Mouse (Mus musculus) MEL (cell line): ENCODE measurements around the gene Slc25a22. TPM values are rescaled to one million over a fixed set of nuclear protein-coding genes. Genes with fewer than 3 reads are reported as not detected.

Experiments used
- DNase-seq: peaks from one replicate; pipeline ENCODE4 v3.0.0; 2011; ENCODE audit warnings: low read depth, low spot score
- H3K27ac ChIP-seq: 2 replicates; pipeline ENCODE4 v1.5.1; 2012; ENCODE audit warnings: low read depth, mild to moderate bottlenecking, control low read depth, low read length, moderate library complexity; ENCODE audit not compliant: control insufficient read depth
- H3K27me3 ChIP-seq, 2 experiments: fragments of 150-350 bp in 1 of 2; sonication (generic) in 1 of 2; 2 replicates each; pipeline ENCODE4 v1.6.1; 2012; ENCODE audit warnings: low read length in 2 of 2, mild to moderate bottlenecking in 2 of 2, improper control_type of control experiment in 1 of 2, moderate library complexity in 1 of 2; ENCODE audit not compliant: insufficient read depth in 2 of 2, control insufficient read depth in 1 of 2
- H3K36me3 ChIP-seq, 2 experiments: 2 replicates each; pipeline ENCODE4 v1.6.1; 2012 to 2014; ENCODE audit warnings: low read length in 2 of 2, improper control_type of control experiment in 1 of 2, inconsistent platforms in 1 of 2, mild to moderate bottlenecking in 1 of 2; ENCODE audit not compliant: insufficient read depth in 2 of 2, control insufficient read depth in 1 of 2
- H3K4me1 ChIP-seq, 2 experiments: fragments of 150-350 bp in 1 of 2; sonication (generic) in 1 of 2; 2 replicates each; pipeline ENCODE4 v1.6.1; 2012; ENCODE audit warnings: low read length in 2 of 2, improper control_type of control experiment in 1 of 2, mild to moderate bottlenecking in 1 of 2; ENCODE audit not compliant: insufficient read depth in 2 of 2, control insufficient read depth in 1 of 2
- H3K4me3 ChIP-seq, 2 experiments: fragments of 150-350 bp in 1 of 2; sonication (generic) in 1 of 2; 2 replicates each; pipeline ENCODE4 v1.5.1; 2012; ENCODE audit warnings: low read depth in 2 of 2, low read length in 2 of 2, mild to moderate bottlenecking in 2 of 2, moderate library complexity in 2 of 2, control low read depth in 1 of 2, improper control_type of control experiment in 1 of 2; ENCODE audit not compliant: control insufficient read depth in 1 of 2, insufficient read depth in 1 of 2
- H3K79me2 ChIP-seq: 2 replicates; pipeline ENCODE4 v1.6.1; 2012; ENCODE audit warnings: mild to moderate bottlenecking, low read length, moderate library complexity; ENCODE audit not compliant: control insufficient read depth, poor library complexity, insufficient read depth
- H3K9ac ChIP-seq: 2 replicates; pipeline ENCODE4 v1.6.1; 2012; ENCODE audit warnings: low read depth, mild to moderate bottlenecking, control low read depth, low read length, moderate library complexity; ENCODE audit not compliant: control insufficient read depth, poor library complexity, severe bottlenecking
- H3K9me3 ChIP-seq: fragments of 150-350 bp; sonication (generic); replicated peaks from 2 replicates; pipeline ENCODE4 v1.6.1; 2012; ENCODE audit warnings: mild to moderate bottlenecking, low read length, improper control_type of control experiment, moderate library complexity; ENCODE audit not compliant: insufficient read depth
- BHLHE40 ChIP-seq: IDR thresholded peaks from 2 replicates; pipeline ENCODE4 v1.6.1; 2012; ENCODE audit warnings: low read depth, mild to moderate bottlenecking, inconsistent platforms, low read length, improper control_type of control experiment, borderline replicate concordance
- CHD1 ChIP-seq: IDR thresholded peaks from 2 replicates; pipeline ENCODE4 v1.6.1; 2012; ENCODE audit warnings: low read depth, mild to moderate bottlenecking, inconsistent platforms, low read length, improper control_type of control experiment
- CHD2 ChIP-seq: IDR thresholded peaks from 2 replicates; pipeline ENCODE4 v1.6.1; 2011; ENCODE audit warnings: low read length, improper control_type of control experiment
- CTCF ChIP-seq, 3 experiments: IDR thresholded peaks in 2 of 3; conservative IDR thresholded peaks in 1 of 3; 2 replicates each; pipeline ENCODE4 v1.5.1; 2011 to 2012; ENCODE audit warnings: low read length in 3 of 3, low read depth in 2 of 3, mild to moderate bottlenecking in 2 of 3, improper control_type of control experiment in 1 of 3, inconsistent platforms in 1 of 3, mixed read lengths in 1 of 3, moderate library complexity in 1 of 3; ENCODE audit not compliant: control insufficient read depth in 1 of 3, insufficient read depth in 1 of 3, poor library complexity in 1 of 3, severe bottlenecking in 1 of 3
- E2F4 ChIP-seq: IDR thresholded peaks from 2 replicates; pipeline ENCODE4 v1.6.1; 2011; ENCODE audit warnings: low read depth, low read length, improper control_type of control experiment, borderline replicate concordance
- ELF1 ChIP-seq: IDR thresholded peaks from 2 replicates; pipeline ENCODE4 v1.6.1; 2014; ENCODE audit warnings: low read depth, mild to moderate bottlenecking, inconsistent platforms, low read length, improper control_type of control experiment, moderate library complexity
- EP300 ChIP-seq, 2 experiments: IDR thresholded peaks; 2 replicates each; pipeline ENCODE4 v1.6.1; 2011; ENCODE audit warnings: improper control_type of control experiment in 2 of 2, low read length in 2 of 2, low read depth in 1 of 2, mild to moderate bottlenecking in 1 of 2
- ETS1 ChIP-seq: IDR thresholded peaks from 2 replicates; pipeline ENCODE4 v1.6.1; 2012; ENCODE audit warnings: low read depth, mild to moderate bottlenecking, inconsistent platforms, low read length, improper control_type of control experiment, moderate library complexity
- GABPA ChIP-seq: IDR thresholded peaks from 2 replicates; pipeline ENCODE4 v1.6.1; 2012; ENCODE audit warnings: low read depth, mild to moderate bottlenecking, inconsistent platforms, low read length, improper control_type of control experiment, moderate library complexity
- GATA1 ChIP-seq: IDR thresholded peaks from 2 replicates; pipeline ENCODE4 v1.6.1; 2011; ENCODE audit warnings: low read depth, low read length, improper control_type of control experiment
- JUND ChIP-seq: IDR thresholded peaks from 2 replicates; pipeline ENCODE4 v1.6.1; 2011; ENCODE audit warnings: low read depth, mild to moderate bottlenecking, improper control_type of control experiment, low read length
- KAT2A ChIP-seq: conservative IDR thresholded peaks from 2 replicates; pipeline ENCODE4 v1.6.1; 2012; ENCODE audit warnings: low read depth, low read length, improper control_type of control experiment, inconsistent platforms
- MAFK ChIP-seq: IDR thresholded peaks from 2 replicates; pipeline ENCODE4 v1.6.1; 2011; ENCODE audit warnings: low read depth, mild to moderate bottlenecking, low read length, improper control_type of control experiment, borderline replicate concordance
- MAX ChIP-seq: IDR thresholded peaks from 2 replicates; pipeline ENCODE4 v1.6.1; 2011; ENCODE audit warnings: low read length, improper control_type of control experiment
- MAZ ChIP-seq: IDR thresholded peaks from 2 replicates; pipeline ENCODE4 v1.6.1; 2012; ENCODE audit warnings: low read depth, mild to moderate bottlenecking, inconsistent platforms, low read length, improper control_type of control experiment
- MEF2A ChIP-seq: IDR thresholded peaks from 2 replicates; pipeline ENCODE4 v1.6.1; 2014; ENCODE audit warnings: low read depth, mild to moderate bottlenecking, inconsistent platforms, low read length, improper control_type of control experiment; ENCODE audit not compliant: poor library complexity, insufficient replicate concordance, severe bottlenecking; ENCODE audit errors: extremely low read depth
- MXI1 ChIP-seq: IDR thresholded peaks from 2 replicates; pipeline ENCODE4 v1.6.1; 2011; ENCODE audit warnings: mild to moderate bottlenecking, low read depth, low read length, improper control_type of control experiment
- MYB ChIP-seq: IDR thresholded peaks from 2 replicates; pipeline ENCODE4 v1.6.1; 2011; ENCODE audit warnings: mild to moderate bottlenecking, low read depth, low read length, improper control_type of control experiment
- MYC ChIP-seq: IDR thresholded peaks from 2 replicates; pipeline ENCODE4 v1.6.1; 2011; ENCODE audit warnings: low read depth, mild to moderate bottlenecking, low read length, improper control_type of control experiment, moderate library complexity
- NELFE ChIP-seq: IDR thresholded peaks from 2 replicates; pipeline ENCODE4 v1.6.1; 2011; ENCODE audit warnings: low read depth, low read length, improper control_type of control experiment
- POLR2A ChIP-seq, 2 experiments: IDR thresholded peaks; 2 replicates each; pipeline ENCODE4 v1.6.1; 2011 to 2012; ENCODE audit warnings: low read length in 2 of 2, mild to moderate bottlenecking in 2 of 2, control low read depth in 1 of 2, improper control_type of control experiment in 1 of 2, low read depth in 1 of 2, moderate library complexity in 1 of 2; ENCODE audit not compliant: control insufficient read depth in 1 of 2, insufficient read depth in 1 of 2, poor library complexity in 1 of 2
- POLR2AphosphoS2 ChIP-seq: IDR thresholded peaks from 2 replicates; pipeline ENCODE4 v1.6.1; 2011; ENCODE audit warnings: low read length, improper control_type of control experiment
- POLR2AphosphoS5 ChIP-seq: IDR thresholded peaks from 2 replicates; pipeline ENCODE4 v1.6.1; 2012; ENCODE audit warnings: low read depth, borderline replicate concordance, mild to moderate bottlenecking, inconsistent platforms, low read length, moderate library complexity, mixed read lengths
- RAD21 ChIP-seq: IDR thresholded peaks from 2 replicates; pipeline ENCODE4 v1.6.1; 2011; ENCODE audit warnings: mild to moderate bottlenecking, low read depth, low read length, improper control_type of control experiment
- SIN3A ChIP-seq: IDR thresholded peaks from 2 replicates; pipeline ENCODE4 v1.6.1; 2012; ENCODE audit warnings: low read length, improper control_type of control experiment, inconsistent platforms
- SMC3 ChIP-seq: IDR thresholded peaks from 2 replicates; pipeline ENCODE4 v1.6.1; 2011; ENCODE audit warnings: low read depth, low read length, improper control_type of control experiment
- TAL1 ChIP-seq: IDR thresholded peaks from 2 replicates; pipeline ENCODE4 v1.6.1; 2012; ENCODE audit warnings: mild to moderate bottlenecking, inconsistent platforms, low read length, moderate library complexity, mixed read lengths
- TBP ChIP-seq: IDR thresholded peaks from 2 replicates; pipeline ENCODE4 v1.8.0; 2011; ENCODE audit warnings: low read depth, low read length, improper control_type of control experiment
- UBTF ChIP-seq: IDR thresholded peaks from 2 replicates; pipeline ENCODE4 v1.6.1; 2012; ENCODE audit warnings: low read depth, mild to moderate bottlenecking, inconsistent platforms, low read length, improper control_type of control experiment, moderate library complexity, borderline replicate concordance; ENCODE audit not compliant: insufficient read depth
- USF1 ChIP-seq: IDR thresholded peaks from 2 replicates; pipeline ENCODE4 v1.6.1; 2014; ENCODE audit warnings: low read depth, mild to moderate bottlenecking, inconsistent platforms, low read length, improper control_type of control experiment, moderate library complexity
- USF2 ChIP-seq, 2 experiments: IDR thresholded peaks; 2 replicates each; pipeline ENCODE4 v1.6.1; 2011 to 2012; ENCODE audit warnings: improper control_type of control experiment in 2 of 2, low read length in 2 of 2, borderline replicate concordance in 1 of 2, inconsistent platforms in 1 of 2, low read depth in 1 of 2, mild to moderate bottlenecking in 1 of 2; ENCODE audit not compliant: insufficient read depth in 1 of 2
- ZC3H11A ChIP-seq: IDR thresholded peaks from 2 replicates; pipeline ENCODE4 v1.6.1; 2012; ENCODE audit warnings: low read depth, mild to moderate bottlenecking, inconsistent platforms, low read length, improper control_type of control experiment
- ZKSCAN1 ChIP-seq: IDR thresholded peaks from 2 replicates; pipeline ENCODE4 v1.6.1; 2012; ENCODE audit warnings: low read depth, mild to moderate bottlenecking, inconsistent platforms, low read length, improper control_type of control experiment, moderate library complexity
- ZMIZ1 ChIP-seq: IDR thresholded peaks from 2 replicates; pipeline ENCODE4 v1.6.1; 2012; ENCODE audit warnings: low read depth, mild to moderate bottlenecking, inconsistent platforms, low read length, improper control_type of control experiment, moderate library complexity
- polyA plus RNA-seq, 2 experiments: library from polyadenylated mRNA; stranded (reverse) in 1 of 2; unstranded in 1 of 2; fragments of >175 nt in 1 of 2; fragments of >200 nt in 1 of 2; gene quantifications; 2 replicates each; pipeline versions ENCODE4 v1.2.1 to v1.2.4; 2012; ENCODE audit warnings: low replicate concordance in 2 of 2, low read depth in 1 of 2; ENCODE audit not compliant: insufficient read length in 2 of 2, insufficient read depth in 1 of 2, missing spikeins in 1 of 2
- total RNA-seq: library from RNA; depleted of rRNA; stranded (reverse); fragments of 300-350 nt; gene quantifications from 2 replicates; pipeline ENCODE4 v1.2.3, GENCODE M21; 2012

The Slc25a22 gene
- total and polyA plus RNA-seq, 3 experiments: 23.8 to 46.0 TPM; not detected in 1

DNA sequence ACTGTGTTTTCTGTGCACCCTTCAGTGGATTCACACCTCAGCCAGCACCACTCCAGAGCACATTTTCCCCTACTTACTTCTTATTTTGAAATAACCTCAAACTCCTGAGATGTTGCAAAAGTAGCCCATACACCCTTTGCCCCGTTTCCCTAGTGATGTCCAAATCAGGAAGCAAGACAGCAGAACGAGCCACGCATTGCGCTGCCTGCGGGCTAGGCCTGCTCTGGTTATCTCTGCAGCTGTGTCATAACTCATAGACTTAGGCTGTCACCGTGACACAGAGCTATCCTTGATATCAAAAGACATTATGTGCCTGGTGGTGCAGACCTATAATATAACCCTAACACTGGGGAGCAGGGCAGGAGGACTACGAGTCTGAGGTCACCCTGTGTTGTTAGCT lies 43.5 kb downstream of the Slc25a22 start (continued):
- TF ChIP-seq POLR2AphosphoS2: no peak
- TF ChIP-seq UBTF: no peak
- TF ChIP-seq, all 39 proteins: peak for 14

DNA sequence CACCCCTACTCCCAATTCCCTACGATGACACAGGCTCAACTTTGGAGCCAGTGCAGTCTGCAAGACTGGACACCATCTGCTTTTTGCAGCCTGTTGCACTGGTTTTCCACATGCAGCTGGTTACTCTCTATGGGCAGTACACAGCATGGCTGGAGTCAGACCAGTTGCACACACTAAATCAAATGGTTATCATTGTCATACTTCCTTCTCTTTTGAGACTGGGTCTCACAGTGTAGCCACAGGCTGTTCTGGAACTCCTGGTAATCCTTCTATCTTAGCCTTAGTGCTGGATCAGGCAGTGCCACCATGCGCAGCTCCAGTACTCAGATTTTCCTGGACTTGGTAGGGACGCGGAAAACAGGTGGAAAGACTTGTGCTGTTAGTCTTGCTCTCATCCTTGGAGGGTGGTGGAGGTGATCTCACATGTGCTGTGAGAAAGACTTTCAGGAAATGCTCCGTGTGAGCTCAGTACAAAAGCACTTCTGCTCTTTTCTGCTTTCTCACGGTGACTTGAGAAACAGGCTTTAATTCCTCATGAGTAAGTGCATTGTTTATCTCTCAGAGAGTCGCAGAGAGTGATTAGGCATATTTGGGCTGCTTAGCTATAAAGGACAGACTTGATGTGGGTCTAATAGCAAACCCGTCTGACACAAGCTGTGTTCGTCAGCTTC lies 45.0 kb downstream of the Slc25a22 start:
- no peaks in the 10 kb centered on the region for H3K9me3 ChIP-seq
- peaks cover 25% of the 10 kb centered on the region for H3K79me2 ChIP-seq
- H3K36me3 ChIP-seq: peaks cover 12 to 45% of the 10 kb centered on the region in 2 experiments
- DNase-seq: peak; percentile 94
- peak overlapping the region; percentile 77 to 78 for H3K4me3 ChIP-seq
- H3K27ac ChIP-seq: peak overlapping the region; percentile 97
- H3K4me1 ChIP-seq: peaks cover 13 to 29% of the 10 kb centered on the region in 2 experiments
- H3K27me3 ChIP-seq: no peaks in the 10 kb centered on the region
- H3K9ac ChIP-seq: peak overlapping the region; percentile 74
- no peak for TF ChIP-seq RAD21
- no peak for TF ChIP-seq ZC3H11A
- peak; percentile 78; the same call in 1 of the 2 replicates for TF ChIP-seq CHD1
- TF ChIP-seq POLR2AphosphoS5: no peak
- peak; percentile 73 for TF ChIP-seq GATA1
- TF ChIP-seq POLR2AphosphoS2: no peak
- TF ChIP-seq CHD2: no peak
- TF ChIP-seq USF2 (IDR thresholded peaks at IDR 0.05; ENCODE audit: borderline replicate concordance in 1 of 2, insufficient read depth in 1 of 2, low read depth in 1 of 2, low read length in 2 of 2): no peak
- TF ChIP-seq USF1: no peak
- no peak for TF ChIP-seq CTCF (IDR thresholded peaks at IDR 0.05 in 2 of 3, conservative IDR thresholded peaks at IDR 0.05 in 1 of 3; ENCODE audit: control insufficient read depth in 1 of 3, insufficient read depth in 1 of 3, low read depth in 2 of 3, low read length in 3 of 3, poor library complexity in 1 of 3, severe bottlenecking in 1 of 3)
- peak; percentile 99 for TF ChIP-seq GABPA
- TF ChIP-seq ZMIZ1: 0 out of 2 replicates have a peak, but pooled peaks have one; percentile 35
- TF ChIP-seq MAFK: peak; percentile 90
- TF ChIP-seq ETS1: peak; percentile 99
- no peak for TF ChIP-seq JUND
- TF ChIP-seq MEF2A: no peak
- TF ChIP-seq ELF1: peak; percentile 53; the same call in 1 of the 2 replicates
- TF ChIP-seq SIN3A: peak; percentile 97
- no peak for TF ChIP-seq ZKSCAN1
- no peak for TF ChIP-seq KAT2A
- peak; percentile 93 for TF ChIP-seq MXI1
- TF ChIP-seq E2F4: no peak
- no peak for TF ChIP-seq TAL1
- peak; percentile 80 for TF ChIP-seq MAX
- TF ChIP-seq UBTF: no peak
- TF ChIP-seq EP300 (IDR thresholded peaks at IDR 0.05; ENCODE audit: low read depth in 1 of 2, low read length in 2 of 2): peak; percentile 82 to 85
- TF ChIP-seq POLR2A (IDR thresholded peaks at IDR 0.05; ENCODE audit: control insufficient read depth in 1 of 2, insufficient read depth in 1 of 2, low read depth in 1 of 2, low read length in 2 of 2, poor library complexity in 1 of 2): peak in 1 of 2 experiments; percentile 62; a peak in 2 of 4 replicates
- no peak for TF ChIP-seq MAZ
- peak; percentile 94 for TF ChIP-seq MYC
- TF ChIP-seq SMC3: no peak
- no peak for TF ChIP-seq MYB
- 0 out of 2 replicates have a peak, but pooled peaks have one; percentile 14 for TF ChIP-seq BHLHE40
- peak; percentile 88 for TF ChIP-seq TBP
- peak; percentile 47 for TF ChIP-seq NELFE
